Mouse (Mus musculus) stomach, embryonic 14.5 days (tissue): ENCODE results near the gene Zcchc14. TPM values are rescaled to one million over a fixed set of nuclear protein-coding genes. Genes with fewer than 3 reads are reported as not detected.

Source experiments
- ATAC-seq: fragments of 200-750 bp; cut with Nextera tagmentation; 2 replicates; pipeline ENCODE4 v1.8.0; 2017; ENCODE audit warnings: low read depth, moderate TSS enrichment; ENCODE audit not compliant: insufficient number of reproducible peaks, insufficient read depth, low FRiP score
- H3K27ac ChIP-seq: fragments of 300-500 bp; sonication (generic); 2 replicates; pipeline ENCODE4 v1.5.1; 2014; ENCODE audit warnings: mild to moderate bottlenecking, low read length, moderate library complexity, mixed read lengths
- H3K27me3 ChIP-seq: fragments of 300-500 bp; sonication (generic); 2 replicates; pipeline ENCODE4 v1.6.1; 2014; ENCODE audit warnings: low read length, control low read depth, mixed read lengths; ENCODE audit not compliant: control insufficient read depth, insufficient read depth
- H3K36me3 ChIP-seq: fragments of 300-500 bp; sonication (generic); 2 replicates; pipeline ENCODE4 v1.6.1; 2014; ENCODE audit warnings: mild to moderate bottlenecking, control low read depth, low read length, moderate library complexity, mixed read lengths; ENCODE audit not compliant: control insufficient read depth, insufficient read depth
- H3K4me1 ChIP-seq: fragments of 300-500 bp; sonication (generic); 2 replicates; pipeline ENCODE4 v1.6.1; 2014; ENCODE audit warnings: low read length, control low read depth, mixed read lengths; ENCODE audit not compliant: control insufficient read depth, insufficient read depth
- H3K4me2 ChIP-seq: fragments of 300-500 bp; sonication (generic); replicated peaks from 2 replicates; pipeline ENCODE4 v1.6.1; 2014; ENCODE audit warnings: low read depth, low read length, control low read depth
- H3K4me3 ChIP-seq: fragments of 300-500 bp; sonication (generic); 2 replicates; pipeline ENCODE4 v1.5.1; 2014; ENCODE audit warnings: low read depth, low read length, control low read depth
- H3K9ac ChIP-seq: fragments of 300-500 bp; sonication (generic); replicated peaks from 2 replicates; pipeline ENCODE4 v1.6.1; 2014; ENCODE audit warnings: low read depth, mild to moderate bottlenecking, control low read depth, low read length, moderate library complexity, mixed read lengths
- H3K9me3 ChIP-seq: fragments of 300-500 bp; sonication (generic); 2 replicates; pipeline ENCODE4 v1.6.1; 2016; ENCODE audit warnings: low read depth, low read length, control low read depth; ENCODE audit not compliant: control insufficient read depth
- WGBS: fragments of 180-500 bp; shearing (Covaris S2); extraction: QIAGEN DNeasy Blood & Tissue Kit; methylation state at CpG from one replicate; pipeline ENCODE4 v1.1.7; 2014; 5-methylcytosine and 5-hydroxymethylcytosine counted together
- polyA plus RNA-seq: library from polyadenylated mRNA; unstranded; fragments of >200 nt; fragmentation: Nextera tagmentation; extraction: Ambion mirVana; gene quantifications from 2 replicates; pipeline ENCODE4 v1.2.1, GENCODE M21; 2014

The Zcchc14 gene
- polyA plus RNA-seq, 1 experiment from 2014 or later: 28.7 TPM

GRCm38 (mm10) chr8:121583653-121584052, 69.0 kb downstream of the Zcchc14 start:
- no peaks in the 10 kb centered on the region for H3K9me3 ChIP-seq
- H3K4me1 ChIP-seq: 0 out of 2 replicates have a peak, but pooled peaks cover 3% of the 10 kb centered on the region
- no peaks in the 10 kb centered on the region for H3K36me3 ChIP-seq
- H3K4me2 ChIP-seq: no peak overlapping the region
- 51% methylated on average over 8 of the region's 8 CpGs for WGBS
- H3K27ac ChIP-seq: no peak overlapping the region
- no peak overlapping the region for H3K4me3 ChIP-seq
- ATAC-seq: no peak
- H3K27me3 ChIP-seq: no peaks in the 10 kb centered on the region
- no peak overlapping the region for H3K9ac ChIP-seq

GRCm38 (mm10) chr8:121580465-121580864, 72.2 kb downstream of the Zcchc14 start:
- WGBS: 10% methylated on average over 9 of the region's 9 CpGs
- no peak for ATAC-seq
- no peak overlapping the region for H3K9ac ChIP-seq
- no peak overlapping the region for H3K4me2 ChIP-seq
- H3K27me3 ChIP-seq: no peaks in the 10 kb centered on the region
- H3K36me3 ChIP-seq: no peaks in the 10 kb centered on the region
- H3K4me3 ChIP-seq: no peak overlapping the region
- no peak overlapping the region for H3K27ac ChIP-seq
- peaks cover 17% of the 10 kb centered on the region for H3K4me1 ChIP-seq
- no peaks in the 10 kb centered on the region for H3K9me3 ChIP-seq

GRCm38 (mm10) chr8:121578676-121579451, 73.8 kb downstream of the Zcchc14 start, which contains the start of gene Fbxo31:
Fbxo31 (minus strand) TSS chr8:121578806.
- Histone ChIP-seq H3K9me3 (no peaks in the 10 kb centered on the region), H3K4me1 (peaks cover 17% of the 10 kb centered on the region), H3K27me3 (no peaks in the 10 kb centered on the region), H3K27ac (0 out of 2 replicates have a peak within 1 kb of the TSS, but pooled peaks have one; percentile 33), H3K36me3 (no peaks in the 10 kb centered on the region), H3K4me3 (peak within 1 kb of the TSS; percentile 62), H3K9ac (peak within 1 kb of the TSS; percentile 80), H3K4me2 (peak within 1 kb of the TSS; percentile 74)
- ATAC-seq: peak; percentile 94
- WGBS: 2% methylated on average over 55 of the region's 63 CpGs

- peak overlapping the region; percentile 74 for H3K4me2 ChIP-seq
- WGBS: 2% methylated on average over 39 of the region's 44 CpGs
- H3K9ac ChIP-seq: peak overlapping the region; percentile 80
- no peaks in the 10 kb centered on the region for H3K27me3 ChIP-seq
- peak; percentile 59 for ATAC-seq
- H3K4me1 ChIP-seq: peaks cover 17% of the 10 kb centered on the region
- H3K4me3 ChIP-seq: peak overlapping the region; percentile 62
- no peaks in the 10 kb centered on the region for H3K9me3 ChIP-seq
- H3K27ac ChIP-seq: no peak overlapping the region
- H3K36me3 ChIP-seq: no peaks in the 10 kb centered on the region
Measured at GRCm38 (mm10) chr8:121577751-121578675, 74.7 kb downstream of the Zcchc14 start.

GRCm38 (mm10) chr8:121575661-121576060, 77.0 kb downstream of the Zcchc14 start:
- no peak overlapping the region for H3K27ac ChIP-seq
- H3K27me3 ChIP-seq: no peaks in the 10 kb centered on the region
- H3K4me1 ChIP-seq: peaks cover 17% of the 10 kb centered on the region
- WGBS: 86% methylated on average over 3 of the region's 3 CpGs
- H3K9me3 ChIP-seq: no peaks in the 10 kb centered on the region
- H3K36me3 ChIP-seq: no peaks in the 10 kb centered on the region
- no peak overlapping the region for H3K4me2 ChIP-seq
- ATAC-seq: no peak
- H3K9ac ChIP-seq: no peak overlapping the region
- H3K4me3 ChIP-seq: no peak overlapping the region

GRCm38 (mm10) chr8:121573275-121573674, 79.4 kb downstream of the Zcchc14 start:
- no peak overlapping the region for H3K4me3 ChIP-seq
- H3K9ac ChIP-seq: no peak overlapping the region
- ATAC-seq: peak; percentile 60; the same call in 1 of the 2 replicates
- H3K4me1 ChIP-seq: peaks cover 14% of the 10 kb centered on the region
- H3K9me3 ChIP-seq: no peaks in the 10 kb centered on the region
- no peaks in the 10 kb centered on the region for H3K27me3 ChIP-seq
- no peaks in the 10 kb centered on the region for H3K36me3 ChIP-seq
- no peak overlapping the region for H3K27ac ChIP-seq
- no peak overlapping the region for H3K4me2 ChIP-seq
- WGBS: 50% methylated on average over 3 of the region's 3 CpGs

- no peak for ATAC-seq
- no peak overlapping the region for H3K27ac ChIP-seq
- 72% methylated on average over 7 of the region's 7 CpGs for WGBS
Measured at GRCm38 (mm10) chr8:121572121-121572520, 80.6 kb downstream of the Zcchc14 start.

GRCm38 (mm10) chr8:121570801-121571200, 81.9 kb downstream of the Zcchc14 start:
- no peak for ATAC-seq
- Histone ChIP-seq H3K4me3 (no peak overlapping the region), H3K27ac (no peak overlapping the region)

More at GRCm38 (mm10) chr8:121572121-121572520, 80.6 kb downstream of the Zcchc14 start:
- H3K4me1 ChIP-seq: peaks cover 6% of the 10 kb centered on the region
- no peak overlapping the region for H3K9ac ChIP-seq
- H3K27me3 ChIP-seq: no peaks in the 10 kb centered on the region
- H3K36me3 ChIP-seq: no peaks in the 10 kb centered on the region
- no peaks in the 10 kb centered on the region for H3K9me3 ChIP-seq
- no peak overlapping the region for H3K4me3 ChIP-seq
- no peak overlapping the region for H3K4me2 ChIP-seq

More at GRCm38 (mm10) chr8:121570801-121571200, 81.9 kb downstream of the Zcchc14 start:
- H3K27me3 ChIP-seq: no peaks in the 10 kb centered on the region
- H3K9ac ChIP-seq: no peak overlapping the region
- no peak overlapping the region for H3K4me2 ChIP-seq
- no peaks in the 10 kb centered on the region for H3K36me3 ChIP-seq
- no peaks in the 10 kb centered on the region for H3K4me1 ChIP-seq
- 75% methylated on average over 17 of the region's 17 CpGs for WGBS
- H3K9me3 ChIP-seq: no peaks in the 10 kb centered on the region
